Mouse (Mus musculus) lung, adult 2 months (tissue): Measurements from ENCODE around the gene 1500011B03Rik. TPM values are rescaled to one million over a fixed set of nuclear protein-coding genes. Genes with fewer than 3 reads are reported as not detected.
A peak's percentile ranks its signal among the peaks of the same experiment; 100 is the strongest.

Experiments
- DNase-seq: peaks from one replicate; pipeline ENCODE4 v3.0.0; 2022
- H3K4me1 ChIP-seq: fragments of 200-500 bp; 2 replicates; pipeline ENCODE4 v1.6.1; 2011; ENCODE audit warnings: low read length; ENCODE audit not compliant: control insufficient read depth, insufficient read depth
- H3K4me3 ChIP-seq: fragments of 200-500 bp; replicated peaks from 2 replicates; pipeline ENCODE3; 2011; ENCODE audit warnings: low read depth, mild to moderate bottlenecking, control low read depth, low read length; ENCODE audit errors: extremely low read depth
- CTCF ChIP-seq: fragments of 200-500 bp; IDR thresholded peaks from 2 replicates; pipeline ENCODE4 v1.5.1; 2011; ENCODE audit warnings: mild to moderate bottlenecking, low read length, control low read depth; ENCODE audit not compliant: insufficient read depth
- POLR2A ChIP-seq: fragments of 200-500 bp; IDR thresholded peaks from 2 replicates; pipeline ENCODE4 v1.6.1; 2011; ENCODE audit warnings: low read depth, mild to moderate bottlenecking, control low read depth, low read length, borderline replicate concordance; ENCODE audit errors: extremely low read depth
- WGBS: fragments of 180-500 bp; shearing (Covaris S2); methylation state at CpG from one replicate; pipeline ENCODE4 v1.1.7; 2018; 5-methylcytosine and 5-hydroxymethylcytosine counted together
- polyA plus RNA-seq: library from polyadenylated mRNA; depleted of rRNA; stranded (reverse); fragments of >200 nt; gene quantifications from 2 replicates; pipeline ENCODE4 v1.2.3, GENCODE M21; 2012

1500011B03Rik gene
- polyA plus RNA-seq, 1 experiment: 26.0 TPM

DNA sequence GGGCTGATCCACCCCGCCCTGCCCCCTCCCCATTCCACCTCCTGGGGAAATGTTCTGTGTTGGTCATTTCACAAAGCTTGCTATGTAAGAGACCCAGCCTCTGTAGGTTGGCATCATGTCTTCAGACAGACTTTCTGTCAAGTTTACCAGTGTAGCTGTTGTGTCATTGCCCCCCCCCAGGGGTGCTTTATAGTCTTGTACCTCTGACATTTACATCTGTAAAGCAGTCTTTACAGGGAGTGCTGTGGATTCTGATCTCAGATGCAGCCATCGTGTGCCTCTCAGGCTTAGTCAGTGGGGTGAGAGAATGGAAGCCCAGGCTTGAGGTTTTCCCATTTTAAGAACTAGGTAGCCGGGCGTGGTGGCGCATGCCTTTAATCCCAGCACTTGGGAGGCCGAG, 21.4 kb downstream of the 1500011B03Rik start:
- 97% methylated on average over 6 of the region's 6 CpGs for WGBS
- no peak for DNase-seq
- TF ChIP-seq CTCF (no peak), POLR2A (no peak)
- Histone ChIP-seq H3K4me1 (peaks cover 15% of the 10 kb centered on the region), H3K4me3 (no peak overlapping the region)

DNA sequence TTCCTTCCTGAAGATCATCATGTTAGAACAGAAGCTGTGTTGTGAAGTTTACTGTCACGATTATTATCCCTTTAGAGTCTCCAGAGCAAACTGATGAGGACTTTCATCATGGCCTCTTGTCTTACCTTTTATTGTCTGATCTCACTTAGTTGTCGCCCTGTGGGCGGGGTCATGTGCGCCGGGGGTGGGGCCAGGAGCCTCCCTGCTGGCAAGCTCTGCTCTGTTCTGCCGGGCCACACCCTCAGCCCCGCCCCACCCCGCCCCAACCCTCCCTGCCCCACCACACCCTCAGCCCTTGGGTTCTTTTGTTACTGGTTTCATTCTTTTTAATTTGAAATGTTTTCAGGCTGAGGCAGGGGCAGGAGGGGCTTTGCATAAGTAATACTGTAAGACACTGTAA, 22.2 kb downstream of the 1500011B03Rik start:
- TF ChIP-seq CTCF (no peak), POLR2A (no peak)
- DNase-seq: no peak
- WGBS: 26% methylated on average over 8 of the region's 8 CpGs
- Histone ChIP-seq H3K4me1 (peaks cover 11% of the 10 kb centered on the region), H3K4me3 (no peak overlapping the region)

DNA sequence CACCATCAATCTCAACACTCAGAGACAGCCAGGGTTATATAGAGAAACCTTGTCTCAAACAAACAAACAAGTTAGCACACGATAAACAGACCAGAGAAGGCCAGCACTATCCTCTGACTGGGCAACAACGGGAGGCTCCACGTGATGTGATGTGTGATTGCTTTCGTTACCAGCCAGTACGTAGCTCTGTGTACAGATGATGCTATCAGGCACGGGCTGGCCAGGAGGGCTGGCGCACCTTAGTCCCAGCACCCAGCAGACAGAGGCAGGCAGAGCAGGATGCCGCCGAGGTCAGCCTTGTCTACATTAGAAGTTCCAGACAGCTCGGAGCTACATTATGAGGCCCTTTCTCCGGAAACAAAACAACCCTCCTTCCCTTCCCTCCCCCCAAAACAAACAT, 23.4 kb downstream of the 1500011B03Rik start:
- 61% methylated on average over 11 of the region's 11 CpGs for WGBS
- DNase-seq: no peak
- peaks cover 12% of the 10 kb centered on the region for H3K4me1 ChIP-seq
- no peak for TF ChIP-seq CTCF
- TF ChIP-seq POLR2A: no peak
- H3K4me3 ChIP-seq: no peak overlapping the region

DNA sequence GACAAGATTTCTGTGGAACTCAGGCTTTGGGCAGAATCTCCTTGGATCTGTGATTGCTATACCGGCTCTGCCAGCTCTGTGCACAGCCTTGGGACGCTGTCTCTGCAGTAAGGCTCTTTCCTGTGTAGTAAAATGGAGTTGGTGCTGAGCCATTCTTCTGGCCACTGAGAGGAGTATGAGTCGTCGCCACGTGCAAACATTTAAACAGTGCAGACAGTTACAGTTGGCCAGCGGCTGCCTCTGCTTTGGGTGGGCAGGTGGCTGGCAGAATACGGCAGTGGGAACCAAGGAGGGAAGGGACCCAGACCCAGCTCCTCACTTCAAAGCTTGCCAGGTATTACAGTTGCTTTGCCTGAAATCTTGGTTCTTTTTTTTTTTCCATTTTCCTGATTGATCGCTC, 26.0 kb downstream of the 1500011B03Rik start:
- no peak for DNase-seq
- no peak overlapping the region for H3K4me3 ChIP-seq
- TF ChIP-seq CTCF (no peak), POLR2A (no peak)
- peaks cover 21% of the 10 kb centered on the region for H3K4me1 ChIP-seq
- 77% methylated on average over 8 of the region's 8 CpGs for WGBS

DNA sequence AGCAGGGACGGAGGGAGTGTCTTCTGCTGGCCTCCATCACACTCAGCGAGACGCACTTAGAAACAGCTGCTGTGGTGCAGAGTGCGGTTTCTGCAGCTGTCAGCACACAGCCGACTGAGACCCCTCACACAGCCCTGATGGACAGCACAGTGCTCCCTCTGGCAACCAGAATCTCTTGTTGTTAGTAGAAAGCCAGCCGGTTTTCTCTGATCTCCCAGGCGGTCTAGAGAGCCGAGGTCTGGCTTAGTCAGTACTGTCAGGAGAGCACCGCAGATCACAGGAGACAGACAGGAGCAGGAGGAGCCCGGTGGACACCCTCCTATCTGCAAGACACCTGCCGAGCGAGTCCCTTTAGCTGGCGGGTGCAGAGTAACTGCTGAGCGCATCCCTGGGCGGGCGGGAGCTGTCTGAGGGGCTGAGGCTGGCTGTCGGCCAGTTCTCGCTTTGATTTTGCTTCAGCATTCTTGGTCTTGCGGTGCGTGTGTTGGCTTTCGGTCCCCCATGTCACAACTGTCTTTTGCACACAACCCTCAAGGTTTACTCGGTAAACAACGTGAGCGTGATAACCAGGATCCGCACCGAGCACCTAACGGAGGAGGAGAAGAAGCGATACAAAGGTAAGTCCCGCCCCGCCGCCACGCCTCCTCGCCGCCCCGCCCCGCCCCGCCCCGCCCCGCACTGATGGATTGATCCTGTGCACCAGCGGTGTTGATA, 26.8 kb downstream of the 1500011B03Rik start:
- DNase-seq: no peak
- WGBS: 64% methylated on average over 40 of the region's 40 CpGs
- Histone ChIP-seq H3K4me1 (peaks cover 21% of the 10 kb centered on the region), H3K4me3 (peak overlapping the region; percentile 47)
- no peak for TF ChIP-seq CTCF
- TF ChIP-seq POLR2A: no peak

DNA sequence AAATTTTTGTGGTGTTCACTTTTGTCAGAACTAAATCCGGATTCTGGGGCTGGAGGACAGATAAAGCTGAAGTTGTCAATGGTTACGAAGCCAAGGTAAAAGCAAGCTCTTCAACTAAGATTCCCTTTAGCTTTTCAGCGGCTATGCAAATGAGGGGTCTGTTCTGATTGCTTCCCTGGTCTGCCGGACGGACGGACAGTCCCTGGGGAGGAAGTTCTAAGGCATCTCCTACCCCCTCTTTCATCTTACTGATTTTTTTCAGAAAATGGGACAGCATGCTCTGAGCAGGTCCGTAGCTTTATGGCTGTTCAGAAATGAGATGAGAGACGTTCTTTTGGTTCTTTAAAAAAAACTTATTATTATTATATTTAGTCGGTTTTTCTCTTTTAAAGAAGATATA, 27.6 kb downstream of the 1500011B03Rik start:
- DNase-seq: no peak
- H3K4me1 ChIP-seq: peaks cover 21% of the 10 kb centered on the region
- 76% methylated on average over 9 of the region's 9 CpGs for WGBS
- no peak overlapping the region for H3K4me3 ChIP-seq
- TF ChIP-seq POLR2A (no peak), CTCF (no peak)

DNA sequence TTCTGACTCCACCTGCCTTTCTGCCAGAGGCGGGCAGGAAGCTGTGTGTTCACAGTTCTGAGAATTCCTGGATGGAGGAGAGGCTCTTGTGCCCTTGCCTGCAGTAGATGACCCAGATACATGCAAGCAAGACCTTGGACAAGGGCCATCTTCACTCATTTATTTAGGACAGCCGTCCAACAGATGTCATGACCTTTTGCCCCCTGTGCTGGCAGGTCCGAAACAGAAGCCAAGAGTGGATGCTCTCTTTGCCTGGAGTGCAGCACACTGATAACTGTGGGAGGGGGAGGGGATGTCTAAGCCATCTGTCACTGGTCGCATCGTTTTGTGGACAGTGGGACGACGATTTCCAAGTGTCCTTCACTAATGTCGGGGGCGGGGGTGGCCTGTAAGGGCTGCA, 28.0 kb downstream of the 1500011B03Rik start:
- H3K4me1 ChIP-seq: peaks cover 21% of the 10 kb centered on the region
- 40% methylated on average over 9 of the region's 9 CpGs for WGBS
- TF ChIP-seq CTCF (no peak), POLR2A (no peak)
- H3K4me3 ChIP-seq: no peak overlapping the region
- no peak for DNase-seq

DNA sequence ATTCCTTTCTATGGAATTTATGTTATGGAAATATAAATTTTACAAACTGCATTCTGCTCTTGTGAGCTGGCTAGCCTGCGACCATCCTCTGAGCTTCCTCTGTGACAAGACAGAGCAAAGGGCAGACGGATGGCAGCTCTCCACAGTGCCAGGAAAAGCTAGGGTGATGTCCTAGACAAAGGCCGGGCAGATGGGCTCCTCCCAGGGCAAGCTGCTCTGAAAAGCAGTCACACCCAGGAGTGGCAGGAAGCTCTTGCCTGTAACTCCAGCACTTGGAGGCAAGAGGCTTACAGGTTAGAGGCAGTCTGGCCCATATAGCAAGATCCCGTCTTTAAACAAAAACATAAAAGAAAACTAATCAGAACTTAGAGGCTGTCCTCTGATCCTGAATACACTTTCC, 28.7 kb downstream of the 1500011B03Rik start:
- 44% methylated on average over 4 of the region's 4 CpGs for WGBS
- TF ChIP-seq CTCF (no peak), POLR2A (no peak)
- no peak for DNase-seq
- Histone ChIP-seq H3K4me3 (no peak overlapping the region), H3K4me1 (peaks cover 21% of the 10 kb centered on the region)

DNA sequence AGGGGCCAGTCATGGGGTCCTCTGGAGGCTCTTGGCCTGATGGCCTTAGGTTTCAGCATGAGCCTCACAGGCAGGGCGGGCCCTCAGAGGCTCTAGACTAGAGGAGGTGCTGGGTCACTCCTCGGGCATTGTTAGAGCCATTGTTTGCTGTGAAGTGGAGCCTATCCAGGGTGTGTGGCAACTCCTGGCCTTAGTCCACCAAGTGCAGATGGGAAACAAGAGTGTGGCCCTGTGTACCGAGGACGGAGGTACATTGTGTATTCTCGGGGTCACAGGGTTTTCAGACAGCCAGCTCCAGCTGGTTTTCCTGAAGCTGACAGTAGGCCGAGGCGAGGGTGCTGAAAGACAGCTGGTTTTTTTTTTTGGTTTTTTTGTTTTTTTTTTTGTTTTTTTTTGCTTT, 30.0 kb downstream of the 1500011B03Rik start:
- peak; percentile 79 for DNase-seq
- peaks cover 21% of the 10 kb centered on the region for H3K4me1 ChIP-seq
- WGBS: 30% methylated on average over 7 of the region's 7 CpGs
- TF ChIP-seq CTCF: no peak
- H3K4me3 ChIP-seq: no peak overlapping the region

DNA sequence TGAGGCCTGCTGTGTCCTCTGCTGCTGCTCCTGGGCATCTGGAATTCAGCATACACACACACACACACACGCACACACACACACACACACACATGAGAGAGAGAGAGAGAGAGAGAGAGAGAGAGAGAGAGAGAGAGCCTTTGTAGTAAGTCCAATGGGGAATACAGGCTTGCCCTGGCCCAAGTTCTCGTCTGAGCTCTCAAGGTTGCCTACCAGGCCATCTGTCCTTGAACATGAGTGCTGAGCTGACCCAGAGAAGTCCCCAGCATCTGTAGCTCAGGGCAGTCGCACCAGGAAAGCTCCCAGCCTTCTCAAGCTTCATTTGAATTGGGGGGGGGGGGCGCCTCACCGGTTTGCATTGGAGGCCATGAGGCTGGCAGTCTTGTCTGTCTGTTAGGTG, 38.1 kb downstream of the 1500011B03Rik start:
- no peak for DNase-seq
- Histone ChIP-seq H3K4me3 (peak overlapping the region; percentile 8), H3K4me1 (peaks cover 33% of the 10 kb centered on the region)
- no peak for TF ChIP-seq POLR2A
- TF ChIP-seq CTCF: no peak
- 60% methylated on average over 5 of the region's 5 CpGs for WGBS
